Mouse (Mus musculus): ENCODE measurements at regions not wholly inside any gene's neighbourhood (a gene's known extent, or its start where the extent isn't known, plus 50 kb on each side); places are given as distances from the start of the nearest gene placed in this dataset.
"Not testable (repeated sequence)": the region's sequence is repeated elsewhere in the genome, so short reads cannot be mapped to it uniquely, and the experiment has no call there.

GRCm38 (mm10) chr3:82221924-82222323, 76.3 kb upstream of the Gucy1a1 start:
- ATAC-seq (replicated peaks in 1 of 2; ENCODE audit: insufficient read depth in 1 of 2, low FRiP score in 2 of 2, low TSS enrichment in 1 of 2, low read depth in 1 of 2, poor library complexity in 2 of 2, severe bottlenecking in 2 of 2), result no peak

DNA sequence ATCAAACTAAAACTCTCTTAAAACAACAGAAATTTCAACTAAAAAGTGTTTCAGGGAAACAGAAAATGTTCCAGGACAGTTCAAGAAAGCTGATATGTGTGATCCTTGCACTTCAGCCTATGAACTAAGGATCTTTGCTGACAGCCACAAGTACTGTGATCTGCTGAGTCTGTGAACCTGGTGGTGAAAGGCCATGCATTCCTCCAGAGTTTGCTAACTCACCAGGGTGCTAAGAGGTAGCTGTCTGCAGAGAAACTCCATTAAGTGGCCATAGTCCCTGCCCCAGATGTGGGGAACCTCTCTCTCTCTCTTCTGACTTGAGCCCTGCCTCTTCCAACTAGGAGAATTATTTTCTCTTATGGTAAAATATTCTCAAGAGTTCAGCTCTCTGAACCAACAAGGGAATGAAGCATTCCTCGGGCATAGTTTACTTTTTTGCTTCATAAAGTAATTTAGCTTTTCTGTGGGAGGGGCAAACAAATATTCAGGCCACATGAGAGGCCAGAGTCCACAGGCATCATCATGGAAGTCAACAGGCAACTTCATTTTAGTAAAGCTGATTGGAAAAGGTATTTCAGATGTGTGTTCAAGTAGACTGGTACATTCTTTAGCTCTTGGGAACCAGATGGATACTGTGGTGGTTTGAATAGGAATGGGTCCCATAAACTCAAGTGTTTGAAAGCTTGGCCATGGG, 73.8 kb upstream of the Gucy1a1 start:
- not testable (repeated sequence) for ATAC-seq (replicated peaks in 1 of 2; ENCODE audit: insufficient read depth in 1 of 2, low FRiP score in 2 of 2, low TSS enrichment in 1 of 2, low read depth in 1 of 2, poor library complexity in 2 of 2, severe bottlenecking in 2 of 2)

DNA sequence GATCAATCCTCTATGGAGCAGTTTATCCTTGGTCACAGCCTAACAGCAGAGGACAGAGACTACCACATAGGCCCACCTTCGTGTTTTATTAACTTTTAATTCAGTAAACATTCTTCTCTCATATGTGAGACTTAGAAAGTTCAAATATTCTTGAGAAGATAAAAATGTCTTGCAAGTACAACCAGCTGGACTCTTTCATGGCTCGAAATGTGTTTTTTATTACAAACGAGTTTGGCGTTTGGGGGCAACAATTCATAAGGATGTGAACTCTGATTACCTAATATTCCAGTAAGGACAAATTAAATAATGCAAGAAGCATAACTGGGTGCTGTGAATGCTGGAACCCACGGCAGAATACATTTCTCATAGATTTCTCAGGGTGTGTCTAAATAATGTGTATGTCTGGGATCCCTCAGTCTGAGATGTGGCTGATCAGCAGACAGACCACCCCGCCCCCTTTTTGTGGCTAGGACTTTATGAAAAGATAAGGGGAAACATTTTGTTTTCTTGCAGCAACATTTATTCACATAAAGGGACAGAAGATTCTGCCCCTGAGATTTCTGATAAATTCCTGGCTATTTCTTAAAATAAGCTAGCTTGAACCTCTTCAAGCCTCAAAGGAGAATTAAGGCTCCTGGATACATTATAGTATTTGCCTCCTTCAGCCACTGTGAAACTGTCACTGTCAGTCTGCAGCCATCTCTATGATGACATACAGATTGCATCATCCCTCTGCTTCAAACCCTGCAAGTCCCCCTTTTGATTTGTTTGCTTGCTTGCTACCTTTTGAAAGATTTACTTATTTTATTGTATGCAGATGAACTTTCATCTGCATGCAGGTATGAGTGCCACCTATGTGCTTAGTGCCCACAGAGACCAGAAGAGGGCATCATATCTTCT, 69.2 kb upstream of the Gucy1a1 start:
- no peak for ATAC-seq (replicated peaks in 1 of 2; ENCODE audit: insufficient read depth in 1 of 2, low FRiP score in 2 of 2, low TSS enrichment in 1 of 2, low read depth in 1 of 2, poor library complexity in 2 of 2, severe bottlenecking in 2 of 2)

DNA sequence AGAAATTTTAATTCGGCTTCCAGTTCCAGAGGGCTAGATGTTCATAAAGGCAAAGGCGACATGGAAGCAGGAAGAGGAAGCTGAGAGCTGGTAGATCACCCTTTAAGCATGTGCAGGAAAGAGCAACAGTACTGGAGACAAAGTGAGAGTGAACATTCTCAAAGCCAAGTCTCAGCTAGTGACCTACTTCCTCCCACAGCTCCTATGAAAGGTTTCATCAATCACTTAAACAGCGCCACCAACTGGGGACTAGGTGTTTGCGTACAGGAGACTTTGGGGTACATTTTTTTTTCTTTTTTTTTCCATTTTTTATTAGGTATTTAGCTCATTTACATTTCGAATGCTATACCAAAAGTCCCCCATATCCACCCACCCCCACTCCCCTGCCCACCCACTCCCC, 61.7 kb upstream of the Gucy1a1 start:
- peak; percentile 49 to 66; a peak in 2 of 4 replicates for ATAC-seq (replicated peaks in 1 of 2; ENCODE audit: insufficient read depth in 1 of 2, low FRiP score in 2 of 2, low TSS enrichment in 1 of 2, low read depth in 1 of 2, poor library complexity in 2 of 2, severe bottlenecking in 2 of 2)
